Comparison of ENCODE assay signal across 24 mouse cellular contexts in the genomic region with DNA sequence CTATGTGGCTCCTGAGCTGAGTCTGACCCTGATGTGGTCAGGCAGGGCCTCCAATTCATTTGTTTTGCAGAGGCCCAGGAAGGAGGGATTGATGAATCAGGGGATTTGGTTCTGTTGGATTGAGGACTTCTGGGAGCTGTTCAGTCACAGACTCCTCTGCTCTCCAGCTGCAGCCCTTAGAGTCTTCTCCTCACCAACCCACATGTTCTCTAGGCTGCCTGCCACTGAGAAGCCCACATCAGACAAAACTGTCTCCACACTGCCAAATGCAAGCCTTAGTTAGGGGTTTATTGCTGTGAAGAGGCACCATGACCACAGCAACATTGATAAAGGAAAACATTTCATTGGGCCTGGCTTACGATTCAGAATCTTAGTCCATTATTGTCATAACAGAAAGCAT.
DNase-seq lines count a peak whose midpoint lies in the region; ATAC-seq and TF ChIP-seq lines count a peak whose summit lies in the region.
"Had no signal": no experiment of that assay in that cellular context is flagged by ENCODE, and none has a peak within 500 bp of the region (broad histone marks: within the 10 kb centered on the region; RNA-seq: fewer than 3 reads in every experiment).

No protein-coding gene starts in this region.

- H3K9ac ChIP-seq in midbrain, embryonic 11.5 days (ENCODE audit: low read length): no peak overlapping the region
- H3K9ac ChIP-seq in midbrain, postnatal 0 days (replicated peaks; ENCODE audit: low read length, poor library complexity, severe bottlenecking): no peak overlapping the region
- no peak overlapping the region for H3K9ac ChIP-seq in heart, embryonic 11.5 days (ENCODE audit: low read depth, low read length)
- H3K9ac ChIP-seq: embryonic facial prominence, embryonic 12.5 days; forebrain, embryonic 13.5 days; forebrain, embryonic 15.5 days; forebrain, postnatal 0 days had no signal

- no peak overlapping the region for H3K27ac ChIP-seq in midbrain, embryonic 11.5 days (ENCODE audit: low read depth, low read length)
- no peak overlapping the region for H3K27ac ChIP-seq in midbrain, postnatal 0 days (ENCODE audit: low read depth, low read length)
- no peak overlapping the region for H3K27ac ChIP-seq in heart, embryonic 11.5 days (ENCODE audit: low read depth, low read length)
- H3K27ac ChIP-seq: embryonic facial prominence, embryonic 10.5 days; embryonic facial prominence, embryonic 12.5 days; forebrain, embryonic 13.5 days; forebrain, embryonic 15.5 days had no signal

- H3K4me2 ChIP-seq in midbrain, embryonic 11.5 days: no peak overlapping the region
- H3K4me2 ChIP-seq in midbrain, postnatal 0 days (ENCODE audit: low read depth, low read length, poor library complexity, severe bottlenecking): no peak overlapping the region
- H3K4me2 ChIP-seq in heart, embryonic 11.5 days: no peak overlapping the region
- H3K4me2 ChIP-seq: embryonic facial prominence, embryonic 12.5 days; forebrain, embryonic 13.5 days; forebrain, embryonic 15.5 days had no signal

- TF ChIP-seq CTCF in midbrain, postnatal 0 days (IDR thresholded peaks at IDR 0.05): no peak

- no peak overlapping the region for H3K4me3 ChIP-seq in midbrain, embryonic 11.5 days (ENCODE audit: low read depth, low read length)
- H3K4me3 ChIP-seq in midbrain, postnatal 0 days (ENCODE audit: low read depth, low read length): no peak overlapping the region
- H3K4me3 ChIP-seq in heart, embryonic 11.5 days (ENCODE audit: low read depth, low read length): no peak overlapping the region
- H3K4me3 ChIP-seq: embryonic facial prominence, embryonic 10.5 days; embryonic facial prominence, embryonic 12.5 days; forebrain, embryonic 13.5 days; forebrain, embryonic 15.5 days had no signal

- H3K27me3 ChIP-seq in midbrain, embryonic 11.5 days (ENCODE audit: control insufficient read depth, insufficient read depth, low read length): no peaks in the 10 kb centered on the region
- no peaks in the 10 kb centered on the region for H3K27me3 ChIP-seq in midbrain, postnatal 0 days (ENCODE audit: insufficient read depth, low read length)
- H3K27me3 ChIP-seq in heart, embryonic 11.5 days (ENCODE audit: control insufficient read depth, insufficient read depth, low read length): no peaks in the 10 kb centered on the region
- H3K27me3 ChIP-seq: CH12.LX; embryonic facial prominence, embryonic 12.5 days; forebrain, embryonic 13.5 days; forebrain, embryonic 15.5 days; Patski had no signal

- ATAC-seq in frontal cortex, adult (ENCODE audit: low TSS enrichment): peak; percentile 86
- no peak for ATAC-seq in midbrain, embryonic 11.5 days (ENCODE audit: low FRiP score)
- ATAC-seq in midbrain, postnatal 0 days (ENCODE audit: low FRiP score): no peak
- no peak for ATAC-seq in heart, embryonic 11.5 days (replicated peaks; ENCODE audit: insufficient number of reproducible peaks, low FRiP score, low TSS enrichment)
- ATAC-seq: activated CD4-positive, CD25-positive, alpha-beta regulatory T cell, adult 4 months; CD4-positive, CD25-positive, alpha-beta regulatory T cell, adult 4 months; forebrain, embryonic 13.5 days; forebrain, embryonic 15.5 days; forebrain, postnatal 0 days; Patski had no signal

- 100% methylated on average over 1 of the region's 1 CpGs for WGBS in midbrain, embryonic 11.5 days
- WGBS in midbrain, postnatal 0 days: 97% methylated on average over 1 of the region's 1 CpGs
- 83% methylated on average over 1 of the region's 1 CpGs for WGBS in heart, embryonic 11.5 days (ENCODE audit: insufficient replicate concordance)

- no peaks in the 10 kb centered on the region for H3K4me1 ChIP-seq in midbrain, embryonic 11.5 days (ENCODE audit: control insufficient read depth, insufficient read depth, low read length)
- no peaks in the 10 kb centered on the region for H3K4me1 ChIP-seq in midbrain, postnatal 0 days (ENCODE audit: insufficient read depth, low read length)
- no peaks in the 10 kb centered on the region for H3K4me1 ChIP-seq in heart, embryonic 11.5 days (ENCODE audit: control insufficient read depth, insufficient read depth, low read length)
- H3K4me1 ChIP-seq: embryonic facial prominence, embryonic 10.5 days; embryonic facial prominence, embryonic 12.5 days; forebrain, embryonic 13.5 days; forebrain, embryonic 15.5 days had no signal

- H3K9me3 ChIP-seq in midbrain, embryonic 11.5 days (ENCODE audit: control insufficient read depth, low read length): no peaks in the 10 kb centered on the region
- no peaks in the 10 kb centered on the region for H3K9me3 ChIP-seq in midbrain, postnatal 0 days (ENCODE audit: low read length)
- H3K9me3 ChIP-seq in heart, embryonic 11.5 days (replicated peaks; ENCODE audit: control insufficient read depth, low read length): no peaks in the 10 kb centered on the region
- H3K9me3 ChIP-seq: embryonic facial prominence, embryonic 10.5 days; embryonic facial prominence, embryonic 12.5 days; forebrain, embryonic 13.5 days; forebrain, embryonic 15.5 days; G1E had no signal

- peaks cover 6% of the 10 kb centered on the region; the same call in 1 of the 2 replicates for H3K36me3 ChIP-seq in midbrain, embryonic 11.5 days (ENCODE audit: control insufficient read depth, insufficient read depth, low read length)
- peaks cover 32% of the 10 kb centered on the region for H3K36me3 ChIP-seq in midbrain, postnatal 0 days (ENCODE audit: insufficient read depth, low read length)
- no peaks in the 10 kb centered on the region for H3K36me3 ChIP-seq in heart, embryonic 11.5 days (ENCODE audit: control insufficient read depth, insufficient read depth, low read length)
- H3K36me3 ChIP-seq: G1E had no signal

- DNase-seq in frontal cortex, postnatal 14 days (ENCODE audit: low spot score in 2 of 2): no peak
- DNase-seq in midbrain, embryonic 11.5 days (ENCODE audit: low spot score, missing footprints): peak; percentile 19
- no peak for DNase-seq in midbrain, postnatal 0 days (ENCODE audit: low spot score)
- DNase-seq: adrenal gland, adult 8-10 months; adrenal gland, postnatal 14 days; adrenal gland, postnatal 36 days; B cell, adult 2 months; cerebellum, adult 11 months; cerebellum, adult 18-20 months; cerebellum, adult 9-10 months; cerebellum, postnatal 10 days; cerebellum, postnatal 25 days; forebrain, postnatal 0 days had no signal
